Mouse (Mus musculus): ENCODE results near the gene Susd1. TPM values are rescaled to one million over a fixed set of nuclear protein-coding genes. Genes with fewer than 3 reads are reported as not detected.

The Susd1 gene
- total and polyA plus RNA-seq, 3 experiments: 49.0 to 180 (median 67.6) TPM

GRCm38 (mm10) chr4:59365571-59365970 lies 72.9 kb downstream of the Susd1 start:
- Histone ChIP-seq H3K79me2 (ENCODE audit: control insufficient read depth, insufficient read depth, low read length, poor library complexity) (no peaks in the 10 kb centered on the region), H3K9me3 (replicated peaks; ENCODE audit: insufficient read depth, low read length) (no peaks in the 10 kb centered on the region), H3K27me3 (ENCODE audit: control insufficient read depth in 1 of 2, insufficient read depth in 2 of 2, low read length in 2 of 2) (no peaks in the 10 kb centered on the region), H3K27ac (ENCODE audit: control insufficient read depth, low read depth, low read length) (no peak overlapping the region), H3K9ac (ENCODE audit: control insufficient read depth, low read depth, low read length, poor library complexity, severe bottlenecking) (no peak overlapping the region), H3K4me1 (ENCODE audit: control insufficient read depth in 1 of 2, insufficient read depth in 2 of 2, low read length in 2 of 2) (peaks cover 11 to 28% of the 10 kb centered on the region in 2 experiments), H3K36me3 (ENCODE audit: control insufficient read depth in 1 of 2, insufficient read depth in 2 of 2, low read length in 2 of 2) (peaks cover 17 to 28% of the 10 kb centered on the region in 2 experiments), H3K4me3 (ENCODE audit: control insufficient read depth in 1 of 2, insufficient read depth in 1 of 2, low read depth in 2 of 2, low read length in 2 of 2) (no peak overlapping the region)
- no peak for TF ChIP-seq TAL1 (IDR thresholded peaks at IDR 0.05; ENCODE audit: low read length)
- no peak for TF ChIP-seq MAFK (IDR thresholded peaks at IDR 0.05; ENCODE audit: borderline replicate concordance, low read depth, low read length)
- TF ChIP-seq POLR2A (IDR thresholded peaks at IDR 0.05; ENCODE audit: control insufficient read depth in 1 of 2, insufficient read depth in 1 of 2, low read depth in 1 of 2, low read length in 2 of 2, poor library complexity in 1 of 2): no peak
- TF ChIP-seq BHLHE40 (IDR thresholded peaks at IDR 0.05; ENCODE audit: borderline replicate concordance, low read depth, low read length): no peak
- no peak for TF ChIP-seq USF2 (IDR thresholded peaks at IDR 0.05; ENCODE audit: borderline replicate concordance in 1 of 2, insufficient read depth in 1 of 2, low read depth in 1 of 2, low read length in 2 of 2)
- no peak for TF ChIP-seq POLR2AphosphoS5 (IDR thresholded peaks at IDR 0.05; ENCODE audit: borderline replicate concordance, low read depth, low read length)
- TF ChIP-seq POLR2AphosphoS2 (IDR thresholded peaks at IDR 0.05; ENCODE audit: low read length): no peak
- no peak for TF ChIP-seq ZMIZ1 (IDR thresholded peaks at IDR 0.05; ENCODE audit: low read depth, low read length)
- TF ChIP-seq KAT2A (conservative IDR thresholded peaks at IDR 0.05; ENCODE audit: low read depth, low read length): no peak
- no peak for TF ChIP-seq UBTF (IDR thresholded peaks at IDR 0.05; ENCODE audit: borderline replicate concordance, insufficient read depth, low read depth, low read length)
- TF ChIP-seq ZKSCAN1 (IDR thresholded peaks at IDR 0.05; ENCODE audit: low read depth, low read length): no peak
- TF ChIP-seq E2F4 (IDR thresholded peaks at IDR 0.05; ENCODE audit: borderline replicate concordance, low read depth, low read length): no peak
- no peak for TF ChIP-seq MYC (IDR thresholded peaks at IDR 0.05; ENCODE audit: low read depth, low read length)
- TF ChIP-seq ZNF384 (IDR thresholded peaks at IDR 0.05; ENCODE audit: low read depth, low read length): no peak
- no peak for TF ChIP-seq HCFC1 (IDR thresholded peaks at IDR 0.05; ENCODE audit: low read depth, low read length)
- TF ChIP-seq MAX (IDR thresholded peaks at IDR 0.05; ENCODE audit: low read length): no peak
- no peak for TF ChIP-seq CTCF (IDR thresholded peaks at IDR 0.05 in 2 of 3, conservative IDR thresholded peaks at IDR 0.05 in 1 of 3; ENCODE audit: control insufficient read depth in 1 of 3, insufficient read depth in 1 of 3, low read depth in 2 of 3, low read length in 3 of 3, poor library complexity in 1 of 3, severe bottlenecking in 1 of 3)
- TF ChIP-seq NRF1 (IDR thresholded peaks at IDR 0.05; ENCODE audit: insufficient read depth, low read depth, low read length, poor library complexity, severe bottlenecking): no peak
- no peak for TF ChIP-seq GABPA (IDR thresholded peaks at IDR 0.05; ENCODE audit: low read depth, low read length)
- DNase-seq (ENCODE audit: low read depth, low spot score): no peak

Data from MEL (cell line).